Mouse (Mus musculus): Measurements from ENCODE around the gene Ppp1r14a. TPM values are rescaled to one million over a fixed set of nuclear protein-coding genes. Genes with fewer than 3 reads are reported as not detected.

Ppp1r14a gene
- total and polyA plus RNA-seq, 3 experiments, result 0.23 TPM; not detected in 2

- peaks cover 16% of the 10 kb centered on the region for H3K27me3 ChIP-seq (ENCODE audit: insufficient read depth, low read length)
- TF ChIP-seq POLR2AphosphoS5 (IDR thresholded peaks at IDR 0.05; ENCODE audit: insufficient replicate concordance, low read depth, low read length) (no peak), GATA2 (IDR thresholded peaks at IDR 0.05; ENCODE audit: borderline replicate concordance, low read depth, low read length) (no peak), GATA1 (IDR thresholded peaks at IDR 0.05; ENCODE audit: borderline replicate concordance, low read length) (no peak), TAL1 (conservative IDR thresholded peaks at IDR 0.05; ENCODE audit: low read depth, low read length) (no peak), CTCF (IDR thresholded peaks at IDR 0.05; ENCODE audit: low read depth, low read length) (no peak)
- DNase-seq (ENCODE audit: low spot score), result peak; percentile 39
- peak overlapping the region; percentile 79 for H3K4me3 ChIP-seq (ENCODE audit: low read depth, low read length)
- H3K9me3 ChIP-seq (replicated peaks), result no peaks in the 10 kb centered on the region
- H3K4me1 ChIP-seq (ENCODE audit: insufficient read depth, low read depth, low read length), result peaks cover 95% of the 10 kb centered on the region
- ATAC-seq (ENCODE audit: extremely low read depth, insufficient number of reproducible peaks, low FRiP score, poor library complexity, severe bottlenecking), result no peak
- H3K36me3 ChIP-seq (replicated peaks), result peaks cover 47% of the 10 kb centered on the region
Measured at GRCm38 (mm10) chr7:29309221-29309721, 20.2 kb downstream of the Ppp1r14a start.

- ATAC-seq (ENCODE audit: extremely low read depth, insufficient number of reproducible peaks, low FRiP score, poor library complexity, severe bottlenecking), result no peak
- TF ChIP-seq TAL1 (conservative IDR thresholded peaks at IDR 0.05; ENCODE audit: low read depth, low read length) (no peak), GATA1 (IDR thresholded peaks at IDR 0.05; ENCODE audit: borderline replicate concordance, low read length) (no peak), GATA2 (IDR thresholded peaks at IDR 0.05; ENCODE audit: borderline replicate concordance, low read depth, low read length) (no peak), CTCF (IDR thresholded peaks at IDR 0.05; ENCODE audit: low read depth, low read length) (no peak), POLR2AphosphoS5 (IDR thresholded peaks at IDR 0.05; ENCODE audit: insufficient replicate concordance, low read depth, low read length) (no peak)
- H3K4me3 ChIP-seq (ENCODE audit: low read depth, low read length), result peak overlapping the region; percentile 79
- no peaks in the 10 kb centered on the region for H3K9me3 ChIP-seq (replicated peaks)
- H3K36me3 ChIP-seq (replicated peaks), result peaks cover 52% of the 10 kb centered on the region
- no peak for DNase-seq (ENCODE audit: low spot score)
- peaks cover 11% of the 10 kb centered on the region for H3K27me3 ChIP-seq (ENCODE audit: insufficient read depth, low read length)
- H3K4me1 ChIP-seq (ENCODE audit: insufficient read depth, low read depth, low read length), result peaks cover 95% of the 10 kb centered on the region
Measured at GRCm38 (mm10) chr7:29309749-29310148, 20.6 kb downstream of the Ppp1r14a start.

DNA sequence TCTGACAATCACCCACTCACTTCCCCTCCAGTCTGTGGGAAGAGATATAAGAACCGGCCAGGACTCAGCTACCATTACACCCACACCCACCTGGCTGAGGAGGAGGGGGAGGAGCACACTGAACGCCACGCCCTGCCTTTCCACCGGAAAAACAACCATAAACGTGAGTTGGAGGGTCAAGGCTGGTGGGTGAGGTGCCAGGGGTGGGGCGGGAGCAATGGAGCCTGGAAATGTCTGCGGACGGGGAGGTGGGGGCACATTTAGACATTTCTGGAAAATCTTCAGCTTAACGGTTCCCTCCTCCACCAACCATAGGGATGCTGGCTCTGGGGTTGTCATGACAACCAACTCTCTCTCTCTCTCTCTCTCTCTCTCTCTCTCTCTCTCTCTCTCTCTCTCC, 23.9 kb downstream of the Ppp1r14a start:
- Histone ChIP-seq H3K27me3 (ENCODE audit: insufficient read depth, low read length) (no peaks in the 10 kb centered on the region), H3K4me1 (ENCODE audit: insufficient read depth, low read depth, low read length) (peaks cover 99% of the 10 kb centered on the region), H3K36me3 (replicated peaks) (peaks cover 62% of the 10 kb centered on the region), H3K9me3 (replicated peaks) (no peaks in the 10 kb centered on the region), H3K4me3 (ENCODE audit: low read depth, low read length) (peak overlapping the region; percentile 60; the same call in 1 of the 2 replicates)
- ATAC-seq (ENCODE audit: extremely low read depth, insufficient number of reproducible peaks, low FRiP score, poor library complexity, severe bottlenecking) (no peak), DNase-seq (ENCODE audit: low spot score) (peak; percentile 53)
- TF ChIP-seq POLR2AphosphoS5 (IDR thresholded peaks at IDR 0.05; ENCODE audit: insufficient replicate concordance, low read depth, low read length) (no peak), TAL1 (conservative IDR thresholded peaks at IDR 0.05; ENCODE audit: low read depth, low read length) (no peak), GATA2 (IDR thresholded peaks at IDR 0.05; ENCODE audit: borderline replicate concordance, low read depth, low read length) (no peak), CTCF (IDR thresholded peaks at IDR 0.05; ENCODE audit: low read depth, low read length) (no peak), GATA1 (IDR thresholded peaks at IDR 0.05; ENCODE audit: borderline replicate concordance, low read length) (no peak)

- ATAC-seq (ENCODE audit: extremely low read depth, insufficient number of reproducible peaks, low FRiP score, poor library complexity, severe bottlenecking) (no peak), DNase-seq (ENCODE audit: low spot score) (no peak)
- Histone ChIP-seq H3K4me3 (ENCODE audit: low read depth, low read length) (no peak overlapping the region; the same call in 1 of the 2 replicates), H3K27me3 (ENCODE audit: insufficient read depth, low read length) (no peaks in the 10 kb centered on the region), H3K9me3 (replicated peaks) (no peaks in the 10 kb centered on the region), H3K36me3 (replicated peaks) (peaks cover 62% of the 10 kb centered on the region), H3K4me1 (ENCODE audit: insufficient read depth, low read depth, low read length) (peaks cover 99% of the 10 kb centered on the region)
- TF ChIP-seq GATA2 (IDR thresholded peaks at IDR 0.05; ENCODE audit: borderline replicate concordance, low read depth, low read length) (no peak), TAL1 (conservative IDR thresholded peaks at IDR 0.05; ENCODE audit: low read depth, low read length) (no peak), POLR2AphosphoS5 (IDR thresholded peaks at IDR 0.05; ENCODE audit: insufficient replicate concordance, low read depth, low read length) (no peak), GATA1 (IDR thresholded peaks at IDR 0.05; ENCODE audit: borderline replicate concordance, low read length) (no peak), CTCF (IDR thresholded peaks at IDR 0.05; ENCODE audit: low read depth, low read length) (no peak)
Measured at GRCm38 (mm10) chr7:29313572-29314261, 24.6 kb downstream of the Ppp1r14a start.

DNA sequence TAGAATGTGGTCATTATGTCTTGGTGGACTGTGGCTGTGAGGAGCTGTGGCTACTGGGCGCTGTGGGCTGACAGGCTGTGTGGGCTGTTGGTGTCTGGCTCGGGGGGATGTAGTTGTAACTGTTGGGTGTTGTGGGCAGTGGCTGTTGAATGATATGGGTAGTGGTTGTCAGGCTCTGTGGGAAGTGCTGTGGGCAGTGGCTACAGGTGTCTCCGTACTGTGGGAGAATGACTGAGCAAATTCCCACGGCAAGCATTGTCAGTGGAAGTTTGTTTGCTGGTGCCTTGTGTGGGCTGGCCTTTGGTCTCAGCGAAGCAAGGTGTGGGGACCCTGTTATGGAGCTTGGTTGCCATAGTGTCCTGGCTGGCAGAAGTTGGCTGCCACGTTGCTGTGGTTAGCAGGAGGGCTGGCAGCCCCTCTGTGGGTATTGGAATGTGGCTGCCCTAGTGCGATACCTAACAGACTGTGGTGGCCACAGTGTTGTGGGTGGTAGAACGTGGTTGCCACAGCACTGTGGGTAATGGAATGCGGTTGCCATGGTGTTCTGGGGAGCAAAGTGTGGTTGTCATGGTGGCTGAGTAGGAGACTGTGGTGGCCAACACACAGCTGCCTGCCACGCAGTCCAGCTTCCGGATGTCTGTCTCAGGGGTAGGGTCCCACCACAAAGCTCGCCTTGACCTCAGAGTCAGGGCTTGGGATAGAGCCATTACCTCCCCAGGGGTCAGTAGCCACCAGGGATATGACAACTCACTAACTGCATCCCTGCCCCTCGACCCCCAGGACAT, 25.9 kb downstream of the Ppp1r14a start:
- DNase-seq (ENCODE audit: low spot score), result no peak
- H3K9me3 ChIP-seq (replicated peaks), result no peaks in the 10 kb centered on the region
- H3K27me3 ChIP-seq (ENCODE audit: insufficient read depth, low read length), result no peaks in the 10 kb centered on the region
- H3K4me3 ChIP-seq (ENCODE audit: low read depth, low read length), result peak overlapping the region; percentile 42
- TF ChIP-seq GATA1 (IDR thresholded peaks at IDR 0.05; ENCODE audit: borderline replicate concordance, low read length) (no peak), POLR2AphosphoS5 (IDR thresholded peaks at IDR 0.05; ENCODE audit: insufficient replicate concordance, low read depth, low read length) (no peak), GATA2 (IDR thresholded peaks at IDR 0.05; ENCODE audit: borderline replicate concordance, low read depth, low read length) (no peak), CTCF (IDR thresholded peaks at IDR 0.05; ENCODE audit: low read depth, low read length) (no peak), TAL1 (conservative IDR thresholded peaks at IDR 0.05; ENCODE audit: low read depth, low read length) (no peak)
- ATAC-seq (ENCODE audit: extremely low read depth, insufficient number of reproducible peaks, low FRiP score, poor library complexity, severe bottlenecking), result no peak
- H3K36me3 ChIP-seq (replicated peaks), result peaks cover 64% of the 10 kb centered on the region
- peaks cover 99% of the 10 kb centered on the region for H3K4me1 ChIP-seq (ENCODE audit: insufficient read depth, low read depth, low read length)
